Mouse (Mus musculus) liver, embryonic 11.5 days (tissue): ENCODE measurements at regions not wholly inside any gene's neighbourhood (a gene's known extent, or its start where the extent isn't known, plus 50 kb on each side); places are given as distances from the start of the nearest gene placed in this dataset.

Source experiments
- ATAC-seq: fragments of 200-750 bp; cut with Nextera tagmentation; replicated peaks from 2 replicates; pipeline ENCODE4 v1.8.0; 2017; ENCODE audit warnings: moderate number of reproducible peaks, mild to moderate bottlenecking, moderate TSS enrichment, moderate library complexity; ENCODE audit not compliant: low FRiP score
- DNase-seq: peaks from one replicate; pipeline ENCODE4 v3.0.0-alpha.2; 2017; ENCODE audit warnings: low spot score
- H3K27ac ChIP-seq: fragments of 300-500 bp; sonication (generic); 2 replicates; pipeline ENCODE4 v1.5.1; 2014; ENCODE audit warnings: mild to moderate bottlenecking, low read depth, low read length, control low read depth
- H3K27me3 ChIP-seq: fragments of 300-500 bp; sonication (generic); replicated peaks from 2 replicates; pipeline ENCODE4 v1.6.1; 2014; ENCODE audit warnings: low read length, mixed read lengths; ENCODE audit not compliant: control insufficient read depth, insufficient read depth
- H3K36me3 ChIP-seq: fragments of 300-500 bp; sonication (generic); 2 replicates; pipeline ENCODE4 v1.6.1; 2014; ENCODE audit warnings: mild to moderate bottlenecking, low read length, moderate library complexity, mixed read lengths; ENCODE audit not compliant: control insufficient read depth, insufficient read depth
- H3K4me1 ChIP-seq: fragments of 300-500 bp; sonication (generic); replicated peaks from 2 replicates; pipeline ENCODE4 v1.6.1; 2014; ENCODE audit warnings: low read length, mixed read lengths; ENCODE audit not compliant: control insufficient read depth, insufficient read depth
- H3K4me2 ChIP-seq: fragments of 300-500 bp; sonication (generic); 2 replicates; pipeline ENCODE4 v1.6.1; 2014; ENCODE audit warnings: mild to moderate bottlenecking, control low read depth, moderate library complexity
- H3K4me3 ChIP-seq: fragments of 300-500 bp; sonication (generic); 2 replicates; pipeline ENCODE4 v1.5.1; 2014; ENCODE audit warnings: low read depth, low read length, control low read depth
- H3K9ac ChIP-seq: fragments of 300-500 bp; sonication (generic); 2 replicates; pipeline ENCODE4 v1.6.1; 2014; ENCODE audit warnings: low read depth, low read length, control low read depth
- H3K9me3 ChIP-seq: fragments of 300-500 bp; sonication (generic); 2 replicates; pipeline ENCODE4 v1.6.1; 2016; ENCODE audit warnings: low read length, inconsistent platforms, mixed read lengths; ENCODE audit not compliant: control insufficient read depth
- WGBS: fragments of 180-500 bp; shearing (Covaris S2); extraction: QIAGEN DNeasy Blood & Tissue Kit; methylation state at CpG from one replicate; pipeline ENCODE4 v1.1.7; 2014; 5-methylcytosine and 5-hydroxymethylcytosine counted together

DNA sequence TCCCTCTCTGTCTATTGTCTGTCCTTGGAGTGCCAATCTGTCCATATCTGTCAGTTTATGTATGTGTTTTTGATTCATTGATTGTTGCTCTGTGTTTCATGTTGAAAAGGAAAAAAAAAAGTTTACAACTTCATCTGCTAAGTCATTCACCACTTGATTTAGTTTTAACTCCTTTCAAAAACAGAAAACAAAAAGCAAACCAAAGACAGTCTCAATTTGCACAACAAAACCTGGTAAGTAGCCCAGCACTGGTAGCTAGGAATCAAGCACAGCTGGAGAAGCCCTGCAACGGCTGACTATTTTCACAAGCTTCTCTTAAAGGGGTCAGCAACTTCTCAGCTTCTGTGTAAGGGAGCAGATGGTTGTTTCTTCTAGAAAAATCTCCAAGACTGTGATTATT lies 72.9 kb upstream of the Adgrf1 start:
- H3K9ac ChIP-seq, result no peak overlapping the region
- no peak for DNase-seq
- no peaks in the 10 kb centered on the region for H3K9me3 ChIP-seq
- no peak overlapping the region for H3K4me3 ChIP-seq
- H3K4me2 ChIP-seq, result no peak overlapping the region
- no peak for ATAC-seq
- no peaks in the 10 kb centered on the region for H3K36me3 ChIP-seq
- 84% methylated on average over 1 of the region's 1 CpGs for WGBS
- H3K4me1 ChIP-seq, result no peaks in the 10 kb centered on the region
- H3K27ac ChIP-seq, result no peak overlapping the region
- no peaks in the 10 kb centered on the region for H3K27me3 ChIP-seq

DNA sequence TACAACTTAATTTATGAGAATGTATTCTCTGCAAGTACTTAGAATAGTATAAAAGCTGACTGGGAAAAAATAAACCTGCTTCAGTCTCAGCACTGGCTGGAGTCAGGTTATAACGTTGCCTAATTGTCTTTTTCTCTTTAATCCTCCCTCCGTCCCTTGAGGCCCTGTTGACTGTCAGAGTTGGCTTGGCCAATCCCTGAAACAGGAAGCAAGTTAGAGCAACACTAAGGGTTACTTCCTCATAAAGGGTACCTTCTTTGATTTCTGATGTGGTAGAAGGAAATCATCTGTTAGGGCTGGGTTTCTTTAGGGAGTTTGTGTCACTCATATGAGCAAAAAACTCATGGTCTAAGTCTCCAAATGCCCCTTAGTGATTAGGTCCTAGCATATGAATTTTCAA lies 69.3 kb upstream of the Adgrf1 start:
- DNase-seq (no peak), ATAC-seq (no peak)
- WGBS, result 54% methylated on average over 2 of the region's 2 CpGs
- Histone ChIP-seq H3K9me3 (no peaks in the 10 kb centered on the region), H3K4me1 (no peaks in the 10 kb centered on the region), H3K27me3 (no peaks in the 10 kb centered on the region), H3K36me3 (no peaks in the 10 kb centered on the region), H3K9ac (no peak overlapping the region), H3K4me2 (no peak overlapping the region), H3K27ac (no peak overlapping the region), H3K4me3 (no peak overlapping the region)

DNA sequence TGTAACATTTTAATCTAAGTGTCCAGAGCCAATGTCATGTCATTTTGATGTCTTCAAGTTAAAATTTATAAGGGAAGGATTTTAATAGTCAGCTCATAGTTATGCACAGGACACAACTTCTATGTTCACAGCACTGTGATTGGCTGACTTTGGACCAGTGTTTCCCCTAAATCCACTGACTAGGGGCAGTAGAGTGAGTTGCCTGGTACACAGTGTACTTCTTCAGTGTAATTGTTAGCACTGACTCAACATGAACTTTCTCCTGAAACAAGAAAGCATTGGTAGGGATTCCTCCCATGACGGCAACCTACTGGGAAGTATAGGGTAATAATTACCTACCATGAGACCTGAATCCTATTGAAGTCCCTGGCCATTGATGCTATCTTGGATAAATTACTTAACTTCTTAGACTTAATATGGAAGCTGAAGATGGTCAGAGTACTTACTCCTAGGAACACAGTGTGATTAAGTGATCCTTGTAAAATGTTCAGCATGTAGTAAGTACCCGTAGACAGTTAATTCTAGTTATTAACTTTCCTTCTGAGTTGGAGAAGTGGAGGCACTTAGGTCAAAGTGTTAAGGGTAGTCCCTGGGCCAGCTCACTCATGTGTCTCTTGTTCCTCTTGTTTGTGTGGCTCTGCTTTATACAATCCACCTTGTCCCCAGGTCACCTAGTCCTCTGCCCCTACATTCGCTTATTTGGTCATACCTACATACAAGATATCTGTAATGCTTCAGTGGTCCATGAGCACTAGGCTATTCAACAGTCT lies 63.2 kb upstream of the Adgrf1 start:
- H3K9ac ChIP-seq, result no peak overlapping the region
- ATAC-seq (no peak), DNase-seq (no peak)
- WGBS, result 85% methylated on average over 3 of the region's 3 CpGs
- no peak overlapping the region for H3K27ac ChIP-seq
- H3K9me3 ChIP-seq, result no peaks in the 10 kb centered on the region
- no peaks in the 10 kb centered on the region for H3K27me3 ChIP-seq
- H3K36me3 ChIP-seq, result no peaks in the 10 kb centered on the region
- no peak overlapping the region for H3K4me2 ChIP-seq
- H3K4me1 ChIP-seq, result no peaks in the 10 kb centered on the region
- H3K4me3 ChIP-seq, result no peak overlapping the region

DNA sequence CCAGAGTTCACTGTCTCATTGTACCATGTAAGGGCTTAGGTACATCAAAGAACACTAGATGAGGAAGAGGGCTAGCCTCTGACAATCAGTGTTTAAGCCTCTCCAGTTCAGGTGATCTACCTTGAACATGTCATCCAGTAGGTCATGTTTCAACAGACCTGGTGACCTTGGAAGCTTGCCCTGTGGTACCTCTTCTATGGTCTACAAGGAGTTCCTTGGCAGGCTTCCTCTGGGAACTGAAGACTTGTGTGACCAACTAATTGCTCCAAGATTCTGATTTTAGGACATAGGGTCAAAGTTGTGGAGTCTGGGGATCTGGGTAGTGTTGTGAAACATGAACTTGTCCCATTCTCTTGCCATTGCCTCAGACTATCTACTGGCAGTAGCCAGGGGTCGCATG lies 60.4 kb upstream of the Adgrf1 start:
- no peak for ATAC-seq
- Histone ChIP-seq H3K4me1 (no peaks in the 10 kb centered on the region), H3K36me3 (no peaks in the 10 kb centered on the region), H3K27me3 (no peaks in the 10 kb centered on the region), H3K4me3 (no peak overlapping the region), H3K9me3 (no peaks in the 10 kb centered on the region), H3K4me2 (no peak overlapping the region), H3K9ac (no peak overlapping the region), H3K27ac (no peak overlapping the region)
- 74% methylated on average over 1 of the region's 1 CpGs for WGBS
- DNase-seq, result no peak

DNA sequence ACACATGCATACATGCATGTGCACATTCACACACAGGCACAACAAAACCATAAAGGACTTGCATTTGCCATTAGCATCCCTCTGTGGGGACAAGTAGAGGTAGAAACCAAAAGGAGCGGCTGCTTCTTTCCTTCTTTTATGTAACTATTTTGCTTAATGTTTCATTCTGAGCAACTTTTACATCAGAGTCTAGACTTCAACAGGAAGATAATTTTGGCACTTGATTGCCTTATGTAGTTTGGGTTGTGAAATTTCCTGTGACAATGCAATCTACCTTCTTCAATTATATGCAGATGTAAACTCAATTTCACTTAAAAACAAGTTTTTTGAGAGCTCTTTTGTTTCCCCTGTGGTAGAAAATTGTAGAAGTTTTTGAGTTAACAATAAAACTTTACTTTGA lies 56.1 kb upstream of the Adgrf1 start:
- 93% methylated on average over 1 of the region's 1 CpGs for WGBS
- Histone ChIP-seq H3K4me3 (no peak overlapping the region), H3K9me3 (no peaks in the 10 kb centered on the region), H3K27ac (no peak overlapping the region), H3K4me1 (no peaks in the 10 kb centered on the region), H3K9ac (no peak overlapping the region), H3K4me2 (no peak overlapping the region), H3K27me3 (no peaks in the 10 kb centered on the region), H3K36me3 (no peaks in the 10 kb centered on the region)
- ATAC-seq (no peak), DNase-seq (no peak)

DNA sequence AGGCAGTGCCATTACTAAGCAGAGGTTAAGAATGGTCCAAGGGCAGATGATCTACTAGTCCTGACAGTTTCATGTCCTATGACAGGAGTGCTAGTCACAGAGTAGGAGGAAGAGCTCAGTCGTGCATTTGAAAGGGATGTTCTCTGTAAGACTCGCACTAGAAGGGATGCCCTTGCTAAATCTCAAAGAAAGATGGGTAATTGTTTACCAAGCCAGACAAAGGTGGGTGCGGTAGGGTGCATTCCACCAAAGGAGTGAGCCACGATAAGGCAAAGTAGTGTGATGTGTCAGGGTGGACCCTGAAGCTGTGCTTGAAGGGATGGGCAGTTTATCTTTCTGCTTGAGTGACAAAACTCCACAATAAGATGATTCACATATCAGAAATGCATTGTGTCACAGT lies 50.5 kb upstream of the Adgrf1 start:
- no peaks in the 10 kb centered on the region for H3K9me3 ChIP-seq
- no peak overlapping the region for H3K9ac ChIP-seq
- H3K36me3 ChIP-seq, result no peaks in the 10 kb centered on the region
- no peak overlapping the region for H3K4me3 ChIP-seq
- H3K4me1 ChIP-seq, result no peaks in the 10 kb centered on the region
- H3K27ac ChIP-seq, result no peak overlapping the region
- no peaks in the 10 kb centered on the region for H3K27me3 ChIP-seq
- DNase-seq, result no peak
- ATAC-seq, result no peak
- WGBS, result 74% methylated on average over 4 of the region's 4 CpGs
- H3K4me2 ChIP-seq, result no peak overlapping the region
